ENCODE assay signal across 24 mouse cellular contexts in genomic region chr17:35905587-35905986, GRCm38 (mm10). TPM values are rescaled to one million over a fixed set of nuclear protein-coding genes. Genes with fewer than 3 reads are reported as not detected.
DNase-seq lines count a peak whose midpoint lies in the region; ATAC-seq and TF ChIP-seq lines count a peak whose summit lies in the region.
"Had no signal": no experiment of that assay in that cellular context is flagged by ENCODE, and none has a peak within 500 bp of the region (broad histone marks: within the 10 kb centered on the region; RNA-seq: fewer than 3 reads in every experiment).

No protein-coding gene starts in this region.

- in situ Hi-C loops in CH12.LX (cut with MboI; ENCODE audit: low pct_ligation_motif_present, low pct_unique_long_range_greater_than_20kb, low sequenced_read_pairs), result no loop called here
- in situ Hi-C loops in ES-E14 (cut with MboI; ENCODE audit: low sequenced_read_pairs in 2 of 2, unreplicated experiment in 2 of 2), result no loop called here

- peaks cover 0 to 24% of the 10 kb centered on the region in 2 experiments; a peak in 3 of 4 replicates for H3K4me1 ChIP-seq in CH12.LX (ENCODE audit: control insufficient read depth in 1 of 2, insufficient read depth in 2 of 2)
- H3K4me1 ChIP-seq in ES-E14 (ENCODE audit: control insufficient read depth in 2 of 2, insufficient read depth in 2 of 2, low read length in 2 of 2, poor library complexity in 1 of 2), result peaks cover 0 to 10% of the 10 kb centered on the region in 2 experiments; a peak in 2 of 4 replicates
- peaks cover 2 to 25% of the 10 kb centered on the region in 2 experiments; a peak in 3 of 4 replicates for H3K4me1 ChIP-seq in MEL (ENCODE audit: control insufficient read depth in 1 of 2, insufficient read depth in 2 of 2, low read length in 2 of 2)
- H3K4me1 ChIP-seq in hindbrain, embryonic 12.5 days, result peaks cover 19% of the 10 kb centered on the region

- H3K9me3 ChIP-seq in CH12.LX (replicated peaks; ENCODE audit: low read length), result no peaks in the 10 kb centered on the region
- no peaks in the 10 kb centered on the region for H3K9me3 ChIP-seq in ES-E14 (ENCODE audit: control insufficient read depth, insufficient read depth, low read depth, low read length)
- H3K9me3 ChIP-seq in MEL (replicated peaks; ENCODE audit: insufficient read depth, low read length), result no peaks in the 10 kb centered on the region
- H3K9me3 ChIP-seq in hindbrain, embryonic 12.5 days (replicated peaks), result no peaks in the 10 kb centered on the region
- H3K9me3 ChIP-seq: G1E had no signal

- H3K4me3 ChIP-seq in CH12.LX (replicated peaks in 1 of 3; ENCODE audit: low read depth in 2 of 3, low read length in 2 of 3, poor library complexity in 1 of 3), result no peak overlapping the region
- H3K4me3 ChIP-seq in ES-E14 (ENCODE audit: insufficient read depth in 1 of 2, low read depth in 1 of 2, low read length in 2 of 2, poor library complexity in 1 of 2, severe bottlenecking in 1 of 2), result no peak overlapping the region
- H3K4me3 ChIP-seq in MEL (ENCODE audit: control insufficient read depth in 1 of 2, insufficient read depth in 1 of 2, low read depth in 2 of 2, low read length in 2 of 2), result no peak overlapping the region
- no peak overlapping the region for H3K4me3 ChIP-seq in hindbrain, embryonic 12.5 days

- TF ChIP-seq CTCF in CH12.LX (conservative IDR thresholded peaks at IDR 0.05 in 1 of 2, IDR thresholded peaks at IDR 0.05 in 1 of 2; ENCODE audit: low read depth in 2 of 2, low read length in 2 of 2) (no peak), MEL (IDR thresholded peaks at IDR 0.05 in 2 of 3, conservative IDR thresholded peaks at IDR 0.05 in 1 of 3; ENCODE audit: control insufficient read depth in 1 of 3, insufficient read depth in 1 of 3, low read depth in 2 of 3, low read length in 3 of 3, poor library complexity in 1 of 3, severe bottlenecking in 1 of 3) (no peak)

- DNase-seq in CH12.LX (ENCODE audit: extremely low read depth), result no peak
- DNase-seq in ES-E14 (ENCODE audit: low read depth, low spot score), result no peak
- no peak for DNase-seq in MEL (ENCODE audit: low read depth, low spot score)
- DNase-seq in adrenal gland, postnatal 4 days (ENCODE audit: low spot score in 2 of 2), result no peak
- DNase-seq: adrenal gland, adult 2 months; adrenal gland, adult 8-10 months; adrenal gland, postnatal 10 days; adrenal gland, postnatal 14 days; adrenal gland, postnatal 25 days; adrenal gland, postnatal 36 days; B cell, adult 2 months; cerebellum, adult 11 months; cerebellum, adult 11-12 months; cerebellum, adult 18-20 months; cerebellum, adult 2 months; cerebellum, adult 8-10 months; cerebellum, adult 9-10 months; cerebellum, adult 9-11 months had no signal

- no peaks in the 10 kb centered on the region for H3K27me3 ChIP-seq in CH12.LX (replicated peaks)
- no peaks in the 10 kb centered on the region for H3K27me3 ChIP-seq in MEL (ENCODE audit: control insufficient read depth in 1 of 2, insufficient read depth in 2 of 2, low read length in 2 of 2)
- no peaks in the 10 kb centered on the region for H3K27me3 ChIP-seq in hindbrain, embryonic 12.5 days
- H3K27me3 ChIP-seq: Patski had no signal

- dilution Hi-C loops in CH12.LX (cut with MboI; ENCODE audit: extremely low pct_ligation_motif_present, extremely low pct_unique_long_range_greater_than_20kb, low sequenced_read_pairs), result no loop called here

- WGBS in hindbrain, embryonic 12.5 days, result 92% methylated on average over 1 of the region's 1 CpGs

- H3K4me2 ChIP-seq in CH12.LX (ENCODE audit: insufficient read depth, low read depth, poor library complexity, severe bottlenecking), result no peak overlapping the region
- no peak overlapping the region for H3K4me2 ChIP-seq in hindbrain, embryonic 12.5 days (replicated peaks)

- TF ChIP-seq RAD21 in CH12.LX (IDR thresholded peaks at IDR 0.05; ENCODE audit: low read depth, low read length) (no peak), MEL (IDR thresholded peaks at IDR 0.05; ENCODE audit: low read depth, low read length) (no peak)

- peaks cover 21 to 71% of the 10 kb centered on the region in 2 experiments for H3K36me3 ChIP-seq in CH12.LX (replicated peaks in 1 of 2; ENCODE audit: control insufficient read depth in 1 of 2, insufficient read depth in 1 of 2, low read length in 1 of 2)
- peaks cover 2% of the 10 kb centered on the region; the same call in 1 of the 2 replicates for H3K36me3 ChIP-seq in ES-E14 (ENCODE audit: control insufficient read depth, insufficient read depth, low read length, poor library complexity, severe bottlenecking)
- peaks cover 1 to 15% of the 10 kb centered on the region in 2 experiments; a peak in 3 of 4 replicates for H3K36me3 ChIP-seq in MEL (ENCODE audit: control insufficient read depth in 1 of 2, insufficient read depth in 2 of 2, low read length in 2 of 2)
- H3K36me3 ChIP-seq in hindbrain, embryonic 12.5 days, result peaks cover 72% of the 10 kb centered on the region

- no peaks in the 10 kb centered on the region for H3K79me2 ChIP-seq in CH12.LX (replicated peaks; ENCODE audit: control insufficient read depth, extremely low read depth, insufficient read depth, poor library complexity, severe bottlenecking)
- H3K79me2 ChIP-seq in MEL (ENCODE audit: control insufficient read depth, insufficient read depth, low read length, poor library complexity), result peaks cover 2% of the 10 kb centered on the region; the same call in 1 of the 2 replicates

- TF ChIP-seq POLR2A in CH12.LX (IDR thresholded peaks at IDR 0.05; ENCODE audit: low read depth, low read length), result no peak
- TF ChIP-seq POLR2A in MEL (IDR thresholded peaks at IDR 0.05; ENCODE audit: control insufficient read depth in 1 of 2, insufficient read depth in 1 of 2, low read depth in 1 of 2, low read length in 2 of 2, poor library complexity in 1 of 2), result no peak

- H3K9ac ChIP-seq in CH12.LX (ENCODE audit: insufficient read depth, low read depth), result no peak overlapping the region
- no peak overlapping the region for H3K9ac ChIP-seq in ES-E14 (ENCODE audit: insufficient read depth, low read depth, low read length, poor library complexity, severe bottlenecking)
- no peak overlapping the region for H3K9ac ChIP-seq in MEL (ENCODE audit: control insufficient read depth, low read depth, low read length, poor library complexity, severe bottlenecking)
- no peak overlapping the region for H3K9ac ChIP-seq in hindbrain, embryonic 12.5 days

- no peak overlapping the region for H3K27ac ChIP-seq in CH12.LX (ENCODE audit: insufficient read depth, low read depth)
- no peak overlapping the region for H3K27ac ChIP-seq in ES-E14 (ENCODE audit: insufficient read depth, low read depth, low read length, poor library complexity, severe bottlenecking)
- no peak overlapping the region for H3K27ac ChIP-seq in MEL (ENCODE audit: control insufficient read depth, low read depth, low read length)
- no peak overlapping the region for H3K27ac ChIP-seq in hindbrain, embryonic 12.5 days

- no peak for TF ChIP-seq EP300 in CH12.LX (IDR thresholded peaks at IDR 0.05; ENCODE audit: low read length)
- TF ChIP-seq EP300 in MEL (IDR thresholded peaks at IDR 0.05; ENCODE audit: low read depth in 1 of 2, low read length in 2 of 2), result no peak

- ATAC-seq in granulocyte monocyte progenitor cell, adult 5-6 weeks (replicated peaks; ENCODE audit: poor library complexity, severe bottlenecking), result no peak
- no peak for ATAC-seq in hindbrain, embryonic 12.5 days (ENCODE audit: low FRiP score)
- ATAC-seq: activated CD4-positive, CD25-positive, alpha-beta regulatory T cell, adult 4 months; CD4-positive, CD25-positive, alpha-beta regulatory T cell, adult 4 months; Patski had no signal

RNA-seq across cellular contexts. Expression of gene Atat1, which starts 4.3 kb away (rescaled TPM):
- total RNA-seq in CH12.LX (2012; rRNA removed) (12.5 and 14.5 TPM in 2 replicates), CH12.LX (2014; rRNA removed) (5.2 and 5.7 TPM in 2 replicates), ES-E14 (2012; rRNA removed) (12.5 and 12.9 TPM in 2 replicates), MEL (2012; rRNA removed) (4.4 and 4.6 TPM in 2 replicates)
- polyA plus RNA-seq in CH12.LX (2012; ENCODE audit: insufficient read length, low read depth) (9.9 and 10.4 TPM in 2 replicates), MEL (2012; ENCODE audit: insufficient read depth in 1 of 2, insufficient read length in 2 of 2, low read depth in 1 of 2, low replicate concordance in 2 of 2, missing spikeins in 1 of 2) (10 to 100 TPM in 1 of 2 experiments, not detected in 1; 14.4 TPM)
- total RNA-seq in adrenal gland, postnatal 4 days (2021), result 10 to 100 TPM; 46.3 to 50.3 TPM
- total RNA-seq in granulocyte monocyte progenitor cell, adult 5-6 weeks (2014; fragmentation: Nextera tagmentation), result 17.8 and 25.6 TPM in 2 replicates
- total RNA-seq in granulocyte monocyte progenitor cell, adult 5-6 weeks (2017), result 5.4 and 8.0 TPM in 2 replicates
- 294 and 303 TPM in 2 replicates for polyA plus RNA-seq in hindbrain, embryonic 12.5 days (2016; fragmentation: Nextera tagmentation; extraction: Ambion mirVana)

RNA-seq across cellular contexts. Expression of gene 2310061I04Rik, which starts 8.4 kb away (rescaled TPM):
- total RNA-seq in CH12.LX (2012; rRNA removed) (7.1 and 8.7 TPM in 2 replicates), CH12.LX (2014; rRNA removed) (4.2 and 5.7 TPM in 2 replicates), ES-E14 (2012; rRNA removed) (13.6 and 15.8 TPM in 2 replicates), MEL (2012; rRNA removed) (10.9 and 11.4 TPM in 2 replicates)
- polyA plus RNA-seq in CH12.LX (2012; ENCODE audit: insufficient read length, low read depth) (39.5 and 46.4 TPM in 2 replicates), MEL (2012; ENCODE audit: insufficient read depth in 1 of 2, insufficient read length in 2 of 2, low read depth in 1 of 2, low replicate concordance in 2 of 2, missing spikeins in 1 of 2) (100 to 1,000 TPM in 1 of 2 experiments, not detected in 1; 106 TPM)
- 10 to 100 TPM; 34.4 to 34.5 TPM for total RNA-seq in adrenal gland, postnatal 4 days (2021)
- 97.8 and 112 TPM in 2 replicates for total RNA-seq in granulocyte monocyte progenitor cell, adult 5-6 weeks (2014; fragmentation: Nextera tagmentation)
- 6.2 and 8.4 TPM in 2 replicates for total RNA-seq in granulocyte monocyte progenitor cell, adult 5-6 weeks (2017)
- polyA plus RNA-seq in hindbrain, embryonic 12.5 days (2016; fragmentation: Nextera tagmentation; extraction: Ambion mirVana), result 25.7 and 28.7 TPM in 2 replicates

RNA-seq across cellular contexts. Expression of gene Mrps18b, which starts 10.6 kb away (rescaled TPM):
- total RNA-seq in CH12.LX (2012; rRNA removed) (108 and 135 TPM in 2 replicates), CH12.LX (2014; rRNA removed) (135 and 148 TPM in 2 replicates), ES-E14 (2012; rRNA removed) (189 and 226 TPM in 2 replicates), MEL (2012; rRNA removed) (149 and 179 TPM in 2 replicates)
- polyA plus RNA-seq in CH12.LX (2012; ENCODE audit: insufficient read length, low read depth) (172 and 180 TPM in 2 replicates), MEL (2012; ENCODE audit: insufficient read depth in 1 of 2, insufficient read length in 2 of 2, low read depth in 1 of 2, low replicate concordance in 2 of 2, missing spikeins in 1 of 2) (100 to 1,000 TPM in 1 of 2 experiments, not detected in 1; 239 TPM)
- 10 to 100 TPM; 77.3 to 83.2 TPM for total RNA-seq in adrenal gland, postnatal 4 days (2021)
- total RNA-seq in granulocyte monocyte progenitor cell, adult 5-6 weeks (2014; fragmentation: Nextera tagmentation), result 100 and 151 TPM in 2 replicates
- 62.6 and 72.8 TPM in 2 replicates for total RNA-seq in granulocyte monocyte progenitor cell, adult 5-6 weeks (2017)
- polyA plus RNA-seq in hindbrain, embryonic 12.5 days (2016; fragmentation: Nextera tagmentation; extraction: Ambion mirVana), result 46.8 and 51.1 TPM in 2 replicates

RNA-seq across cellular contexts. Expression of gene Ppp1r10, which starts 10.6 kb away (rescaled TPM):
- total RNA-seq in CH12.LX (2012; rRNA removed) (31.6 TPM in 2 replicates), CH12.LX (2014; rRNA removed) (10.7 and 14.5 TPM in 2 replicates), ES-E14 (2012; rRNA removed) (64.8 and 68.2 TPM in 2 replicates), MEL (2012; rRNA removed) (24.2 and 25.3 TPM in 2 replicates)
- polyA plus RNA-seq in CH12.LX (2012; ENCODE audit: insufficient read length, low read depth) (69.9 and 70.3 TPM in 2 replicates), MEL (2012; ENCODE audit: insufficient read depth in 1 of 2, insufficient read length in 2 of 2, low read depth in 1 of 2, low replicate concordance in 2 of 2, missing spikeins in 1 of 2) (10 to 100 TPM in 1 of 2 experiments, not detected in 1; 61.4 TPM)
- total RNA-seq in adrenal gland, postnatal 4 days (2021), result 10 to 100 TPM; 89.8 to 96.6 TPM
- total RNA-seq in granulocyte monocyte progenitor cell, adult 5-6 weeks (2014; fragmentation: Nextera tagmentation), result 78.2 and 83.9 TPM in 2 replicates
- 79.2 and 87.5 TPM in 2 replicates for total RNA-seq in granulocyte monocyte progenitor cell, adult 5-6 weeks (2017)
- 58.3 and 68.2 TPM in 2 replicates for polyA plus RNA-seq in hindbrain, embryonic 12.5 days (2016; fragmentation: Nextera tagmentation; extraction: Ambion mirVana)

RNA-seq across cellular contexts. Expression of gene Dhx16, which starts 26.0 kb away (rescaled TPM):
- total RNA-seq in CH12.LX (2012; rRNA removed) (75.3 and 81.0 TPM in 2 replicates), CH12.LX (2014; rRNA removed) (74.8 and 75.0 TPM in 2 replicates), ES-E14 (2012; rRNA removed) (202 and 391 TPM in 2 replicates), MEL (2012; rRNA removed) (75.4 and 79.2 TPM in 2 replicates)
- polyA plus RNA-seq in CH12.LX (2012; ENCODE audit: insufficient read length, low read depth) (84.4 and 107 TPM in 2 replicates), MEL (2012; ENCODE audit: insufficient read depth in 1 of 2, insufficient read length in 2 of 2, low read depth in 1 of 2, low replicate concordance in 2 of 2, missing spikeins in 1 of 2) (100 to 1,000 TPM in 1 of 2 experiments, not detected in 1; 101 TPM)
- 10 to 100 TPM; 44.4 to 52.3 TPM for total RNA-seq in adrenal gland, postnatal 4 days (2021)
- 79.2 and 111 TPM in 2 replicates for total RNA-seq in granulocyte monocyte progenitor cell, adult 5-6 weeks (2014; fragmentation: Nextera tagmentation)
- 44.3 and 57.8 TPM in 2 replicates for total RNA-seq in granulocyte monocyte progenitor cell, adult 5-6 weeks (2017)
- polyA plus RNA-seq in hindbrain, embryonic 12.5 days (2016; fragmentation: Nextera tagmentation; extraction: Ambion mirVana), result 45.2 and 46.0 TPM in 2 replicates

Comparison
In these comparisons a context has a peak if more than half of its experiments do, and no peak if none do; other contexts are left out.
1. Of the 35 proteins assayed by ChIP-seq in both MEL and CH12.LX: peak only in MEL: ZNF384; only in CH12.LX: none; in both: MAFK; in neither: 33.